16 mouse cellular contexts compared by ENCODE assay signal in the genomic region with DNA sequence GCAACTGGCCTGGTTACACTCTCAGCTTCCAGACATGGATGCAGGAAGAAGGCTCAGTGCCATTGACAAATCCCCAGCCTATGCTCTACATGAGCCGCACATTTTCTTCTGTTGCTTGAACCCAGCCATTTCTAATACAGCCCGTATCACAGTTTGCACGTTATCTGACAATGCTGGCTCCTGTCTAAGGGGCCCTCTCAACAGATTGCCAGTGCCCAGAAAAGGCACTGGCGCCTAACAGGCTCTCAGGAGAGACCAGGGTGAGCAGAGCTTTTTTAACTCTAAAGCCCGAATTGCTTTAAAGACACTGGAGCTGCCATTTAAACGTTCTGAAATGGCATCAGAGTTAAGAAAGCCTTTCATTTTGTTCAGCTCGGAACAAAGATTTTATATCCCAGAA. TPM values are rescaled to one million over a fixed set of nuclear protein-coding genes. Genes with fewer than 3 reads are reported as not detected.
DNase-seq lines count a peak whose midpoint lies in the region; ATAC-seq and TF ChIP-seq lines count a peak whose summit lies in the region.
"Had no signal": no experiment of that assay in that cellular context is flagged by ENCODE, and none has a peak within 500 bp of the region (broad histone marks: within the 10 kb centered on the region; RNA-seq: fewer than 3 reads in every experiment).

No protein-coding gene starts in this region.

- H3K4me1 ChIP-seq in heart, embryonic 14.5 days (ENCODE audit: control insufficient read depth in 2 of 2, insufficient read depth in 2 of 2, low read length in 2 of 2): peaks cover 17 to 20% of the 10 kb centered on the region in 2 experiments
- peaks cover 38% of the 10 kb centered on the region for H3K4me1 ChIP-seq in forebrain, embryonic 13.5 days
- peaks cover 24% of the 10 kb centered on the region for H3K4me1 ChIP-seq in hindbrain, embryonic 16.5 days (ENCODE audit: control insufficient read depth, insufficient read depth, low read depth, low read length)
- H3K4me1 ChIP-seq in midbrain, postnatal 0 days (ENCODE audit: insufficient read depth, low read length): peaks cover 22% of the 10 kb centered on the region
- H3K4me1 ChIP-seq: stomach, embryonic 15.5 days had no signal

- H3K9me3 ChIP-seq in heart, embryonic 14.5 days (ENCODE audit: control insufficient read depth, low read length): no peaks in the 10 kb centered on the region
- H3K9me3 ChIP-seq in forebrain, embryonic 13.5 days (replicated peaks): no peaks in the 10 kb centered on the region
- H3K9me3 ChIP-seq in hindbrain, embryonic 16.5 days (ENCODE audit: control insufficient read depth, low read length): no peaks in the 10 kb centered on the region
- no peaks in the 10 kb centered on the region for H3K9me3 ChIP-seq in midbrain, postnatal 0 days (ENCODE audit: low read length)
- H3K9me3 ChIP-seq: stomach, embryonic 15.5 days had no signal

- H3K4me3 ChIP-seq in heart, embryonic 14.5 days (ENCODE audit: control insufficient read depth in 1 of 2, insufficient read depth in 1 of 2, low read depth in 1 of 2, low read length in 2 of 2): no peak overlapping the region
- no peak overlapping the region for H3K4me3 ChIP-seq in forebrain, embryonic 13.5 days
- H3K4me3 ChIP-seq in hindbrain, embryonic 16.5 days (ENCODE audit: low read length): no peak overlapping the region
- H3K4me3 ChIP-seq in midbrain, postnatal 0 days (ENCODE audit: low read depth, low read length): no peak overlapping the region
- H3K4me3 ChIP-seq: stomach, embryonic 15.5 days had no signal

- peak overlapping the region; percentile 42 to 55; a peak in 3 of 4 replicates for H3K27ac ChIP-seq in heart, embryonic 14.5 days (replicated peaks in 1 of 2; ENCODE audit: control insufficient read depth in 1 of 2, insufficient read depth in 1 of 2, low read depth in 2 of 2, low read length in 2 of 2)
- peak overlapping the region; percentile 97 for H3K27ac ChIP-seq in forebrain, embryonic 13.5 days
- peak overlapping the region; percentile 86 for H3K27ac ChIP-seq in hindbrain, embryonic 16.5 days (ENCODE audit: low read depth, low read length)
- H3K27ac ChIP-seq in midbrain, postnatal 0 days (ENCODE audit: low read depth, low read length): peak overlapping the region; percentile 82
- H3K27ac ChIP-seq: liver, embryonic 14.5 days; stomach, embryonic 15.5 days had no signal

- no peaks in the 10 kb centered on the region for H3K27me3 ChIP-seq in heart, embryonic 14.5 days (ENCODE audit: control insufficient read depth, insufficient read depth, low read length)
- no peaks in the 10 kb centered on the region for H3K27me3 ChIP-seq in forebrain, embryonic 13.5 days
- no peaks in the 10 kb centered on the region for H3K27me3 ChIP-seq in hindbrain, embryonic 16.5 days (replicated peaks; ENCODE audit: control insufficient read depth, insufficient read depth, low read length)
- H3K27me3 ChIP-seq in midbrain, postnatal 0 days (ENCODE audit: insufficient read depth, low read length): no peaks in the 10 kb centered on the region
- H3K27me3 ChIP-seq: stomach, embryonic 15.5 days had no signal

- no peak overlapping the region for H3K4me2 ChIP-seq in heart, embryonic 14.5 days (ENCODE audit: low read length)
- no peak overlapping the region for H3K4me2 ChIP-seq in forebrain, embryonic 13.5 days
- no peak overlapping the region for H3K4me2 ChIP-seq in hindbrain, embryonic 16.5 days (ENCODE audit: low read length)
- no peak overlapping the region for H3K4me2 ChIP-seq in midbrain, postnatal 0 days (ENCODE audit: low read depth, low read length, poor library complexity, severe bottlenecking)
- H3K4me2 ChIP-seq: stomach, embryonic 15.5 days had no signal

- 18% methylated on average over 7 of the region's 7 CpGs for WGBS in heart, embryonic 14.5 days
- WGBS in forebrain, embryonic 13.5 days: 11% methylated on average over 7 of the region's 7 CpGs
- WGBS in hindbrain, embryonic 16.5 days: 41% methylated on average over 7 of the region's 7 CpGs
- 22% methylated on average over 7 of the region's 7 CpGs for WGBS in midbrain, postnatal 0 days

- TF ChIP-seq CTCF in midbrain, postnatal 0 days (IDR thresholded peaks at IDR 0.05): no peak

- no peak for DNase-seq in heart, postnatal 36 days
- DNase-seq in midbrain, postnatal 0 days (ENCODE audit: low spot score): no peak
- no peak for DNase-seq in frontal cortex, postnatal 14 days (ENCODE audit: low spot score in 2 of 2)
- no peak for DNase-seq in left cerebral cortex, postnatal 36 days (ENCODE audit: low spot score in 2 of 2)
- no peak for DNase-seq in urinary bladder, postnatal 10 days (ENCODE audit: low spot score)
- DNase-seq: adrenal gland, postnatal 10 days; B cell, adult 2 months; cerebellum, postnatal 25 days; lung, postnatal 4 days; thymus, postnatal 25 days had no signal

- H3K9ac ChIP-seq in heart, embryonic 14.5 days (ENCODE audit: low read length): 0 out of 2 replicates have a peak overlapping the region, but pooled peaks have one; percentile 3
- H3K9ac ChIP-seq in forebrain, embryonic 13.5 days: peak overlapping the region; percentile 55; the same call in 1 of the 2 replicates
- no peak overlapping the region for H3K9ac ChIP-seq in hindbrain, embryonic 16.5 days (ENCODE audit: low read depth, low read length)
- no peak overlapping the region for H3K9ac ChIP-seq in midbrain, postnatal 0 days (replicated peaks; ENCODE audit: low read length, poor library complexity, severe bottlenecking)
- H3K9ac ChIP-seq: liver, embryonic 14.5 days; stomach, embryonic 15.5 days had no signal

- intact Hi-C loops in heart, postnatal 36 days (cut with DNase I): loop anchor here (10.0 kb wide), 1 partner anchor 1019 kb away; no protein-coding TSS in a partner anchor
- intact Hi-C loops in left cerebral cortex, postnatal 36 days (cut with DNase I): no loop called here

- ATAC-seq in heart, embryonic 14.5 days (ENCODE audit: insufficient number of reproducible peaks, insufficient read depth, low FRiP score, low read depth): 0 out of 2 replicates have a peak, but pooled peaks have one; percentile 35
- ATAC-seq in forebrain, embryonic 13.5 days: 0 out of 2 replicates have a peak, but pooled peaks have one; percentile 11
- peak; percentile 5; the same call in 1 of the 2 replicates for ATAC-seq in hindbrain, embryonic 16.5 days
- no peak for ATAC-seq in midbrain, postnatal 0 days (ENCODE audit: low FRiP score)
- ATAC-seq: intestine, postnatal 0 days had no signal

- no peaks in the 10 kb centered on the region for H3K36me3 ChIP-seq in heart, embryonic 14.5 days (ENCODE audit: control insufficient read depth, insufficient read depth, low read length)
- H3K36me3 ChIP-seq in forebrain, embryonic 13.5 days (ENCODE audit: poor library complexity, severe bottlenecking): peaks cover 40% of the 10 kb centered on the region
- H3K36me3 ChIP-seq in hindbrain, embryonic 16.5 days (ENCODE audit: control insufficient read depth, insufficient read depth, low read length): 0 out of 2 replicates have a peak, but pooled peaks cover 3% of the 10 kb centered on the region
- peaks cover 14% of the 10 kb centered on the region; the same call in 1 of the 2 replicates for H3K36me3 ChIP-seq in midbrain, postnatal 0 days (ENCODE audit: insufficient read depth, low read length)
- H3K36me3 ChIP-seq: stomach, embryonic 15.5 days had no signal

RNA-seq across cellular contexts. Expression of a gene that starts 31.8 kb away (rescaled TPM):
- polyA plus RNA-seq in heart, embryonic 14.5 days (2014; fragmentation: Nextera tagmentation; extraction: Ambion mirVana): 61.8 and 62.4 TPM in 2 replicates
- total RNA-seq in heart, postnatal 36 days (2021): 10 to 100 TPM; 34.8 to 34.9 TPM
- polyA plus RNA-seq in forebrain, embryonic 13.5 days (2015; fragmentation: Nextera tagmentation; extraction: Ambion mirVana): 76.0 and 80.6 TPM in 2 replicates
- 64.9 and 70.3 TPM in 2 replicates for polyA plus RNA-seq in hindbrain, embryonic 16.5 days (2015; fragmentation: Nextera tagmentation; extraction: Ambion mirVana)
- total RNA-seq in midbrain, postnatal 0 days (2014; rRNA removed): 41.3 and 45.8 TPM in 2 replicates
- polyA plus RNA-seq in midbrain, postnatal 0 days (2015; fragmentation: Nextera tagmentation; extraction: Ambion mirVana): 61.9 and 66.2 TPM in 2 replicates
- 10 to 100 TPM; 42.4 to 46.8 TPM for total RNA-seq in left cerebral cortex, postnatal 36 days (2021)

Comparison
In these comparisons a context has a peak if more than half of its experiments do, and no peak if none do; other contexts are left out.
1. H3K9ac ChIP-seq: peak in heart, embryonic 14.5 days (single experiment) and forebrain, embryonic 13.5 days (single experiment); none in hindbrain, embryonic 16.5 days (single experiment) and midbrain, postnatal 0 days (single experiment).
2. Peak in every context shown above with its lines, with median percentiles within 50 percentile points of each other: H3K27ac ChIP-seq.